Mouse (Mus musculus) embryonic facial prominence, embryonic 11.5 days (tissue): ENCODE measurements around the gene Zfp513. TPM values are rescaled to one million over a fixed set of nuclear protein-coding genes. Genes with fewer than 3 reads are reported as not detected.
"Not testable (repeated sequence)": the region's sequence is repeated elsewhere in the genome, so short reads cannot be mapped to it uniquely, and the experiment has no call there.

ENCODE experiments used
- ATAC-seq: fragments of 200-750 bp; cut with Nextera tagmentation; replicated peaks from 2 replicates; pipeline ENCODE4 v1.8.0; 2017; ENCODE audit warnings: low read depth; ENCODE audit not compliant: insufficient number of reproducible peaks, low FRiP score, low TSS enrichment
- DNase-seq: peaks from one replicate; pipeline ENCODE4 v3.0.0-alpha.2; 2015; ENCODE audit warnings: low spot score
- H3K27ac ChIP-seq: fragments of 300-500 bp; sonication (generic); replicated peaks from 2 replicates; pipeline ENCODE4 v1.5.1; 2014; ENCODE audit warnings: mild to moderate bottlenecking, low read depth, low read length, control low read depth
- H3K27me3 ChIP-seq: fragments of 300-500 bp; sonication (generic); 2 replicates; pipeline ENCODE4 v1.6.1; 2014; ENCODE audit warnings: mild to moderate bottlenecking, low read length, moderate library complexity, mixed read lengths; ENCODE audit not compliant: control insufficient read depth, insufficient read depth
- H3K36me3 ChIP-seq: fragments of 300-500 bp; sonication (generic); replicated peaks from 2 replicates; pipeline ENCODE4 v1.6.1; 2014; ENCODE audit warnings: low read depth, mild to moderate bottlenecking, low read length, moderate library complexity, mixed read lengths; ENCODE audit not compliant: control insufficient read depth, insufficient read depth
- H3K4me1 ChIP-seq: fragments of 300-500 bp; sonication (generic); 2 replicates; pipeline ENCODE4 v1.6.1; 2014; ENCODE audit warnings: low read length, mixed read lengths; ENCODE audit not compliant: control insufficient read depth, insufficient read depth
- H3K4me2 ChIP-seq: fragments of 300-500 bp; sonication (generic); 2 replicates; pipeline ENCODE4 v1.6.1; 2014; ENCODE audit warnings: low read depth, mild to moderate bottlenecking, control low read depth, low read length, moderate library complexity
- H3K4me3 ChIP-seq: fragments of 300-500 bp; sonication (generic); 2 replicates; pipeline ENCODE4 v1.5.1; 2014; ENCODE audit warnings: low read depth, low read length, control low read depth
- H3K9ac ChIP-seq: fragments of 300-500 bp; sonication (generic); replicated peaks from 2 replicates; pipeline ENCODE4 v1.6.1; 2014; ENCODE audit warnings: mild to moderate bottlenecking, control low read depth, low read length
- H3K9me3 ChIP-seq: fragments of 300-500 bp; sonication (generic); replicated peaks from 2 replicates; pipeline ENCODE4 v1.6.1; 2016; ENCODE audit warnings: mild to moderate bottlenecking, low read length, inconsistent platforms, mixed read lengths; ENCODE audit not compliant: control insufficient read depth
- whole genome bisulfite sequencing: fragments of 180-500 bp; shearing (Covaris S2); extraction: QIAGEN DNeasy Blood & Tissue Kit; methylation state at CpG from one replicate; pipeline ENCODE4 v1.1.7; 2014; 5-methylcytosine and 5-hydroxymethylcytosine counted together
- polyA plus RNA-seq: library from polyadenylated mRNA; unstranded; fragments of >200 nt; fragmentation: Nextera tagmentation; extraction: Ambion mirVana; gene quantifications from 2 replicates; pipeline ENCODE4 v1.2.1, GENCODE M21; 2014

Zfp513 gene
- polyA plus RNA-seq, 1 experiment from 2014 or later, result 4.0 TPM

GRCm38 (mm10) chr5:31222696-31223095 lies 20.6 kb upstream of the Zfp513 start:
- H3K9me3 ChIP-seq, result no peaks in the 10 kb centered on the region
- no peaks in the 10 kb centered on the region for H3K4me1 ChIP-seq
- no peak overlapping the region for H3K27ac ChIP-seq
- H3K9ac ChIP-seq, result no peak overlapping the region
- no peak overlapping the region for H3K4me2 ChIP-seq
- ATAC-seq, result no peak
- H3K27me3 ChIP-seq, result no peaks in the 10 kb centered on the region
- DNase-seq, result no peak
- H3K4me3 ChIP-seq, result no peak overlapping the region
- no peaks in the 10 kb centered on the region for H3K36me3 ChIP-seq
- WGBS, result 91% methylated on average over 9 of the region's 9 CpGs

- no peaks in the 10 kb centered on the region for H3K9me3 ChIP-seq
- peak overlapping the region; percentile 90 for H3K9ac ChIP-seq
- H3K4me3 ChIP-seq, result peak overlapping the region; percentile 81
- WGBS, result 10% methylated on average over 11 of the region's 11 CpGs
- H3K4me2 ChIP-seq, result peak overlapping the region; percentile 68
- H3K27ac ChIP-seq, result peak overlapping the region; percentile 91
- H3K36me3 ChIP-seq, result no peaks in the 10 kb centered on the region
- no peaks in the 10 kb centered on the region for H3K4me1 ChIP-seq
- no peaks in the 10 kb centered on the region for H3K27me3 ChIP-seq
- ATAC-seq (no peak), DNase-seq (peak; percentile 77)
Observed at GRCm38 (mm10) chr5:31221304-31221945, 19.3 kb upstream of the Zfp513 start.

GRCm38 (mm10) chr5:31220448-31221303 lies 18.6 kb upstream of the Zfp513 start, which contains the start of gene Ppm1g:
Ppm1g (minus strand) TSS chr5:31220687.
- Histone ChIP-seq H3K36me3 (no peaks in the 10 kb centered on the region), H3K4me2 (peak within 1 kb of the TSS; percentile 68), H3K4me1 (no peaks in the 10 kb centered on the region), H3K9ac (peak within 1 kb of the TSS; percentile 90), H3K27ac (peak within 1 kb of the TSS; percentile 91), H3K9me3 (no peaks in the 10 kb centered on the region), H3K4me3 (peak within 1 kb of the TSS; percentile 81), H3K27me3 (no peaks in the 10 kb centered on the region)
- WGBS, result under 1% methylated on average over 63 of the region's 70 CpGs
- ATAC-seq (peak; percentile 91), DNase-seq (peak; percentile 97)

GRCm38 (mm10) chr5:31219911-31220447 lies 17.9 kb upstream of the Zfp513 start:
- WGBS, result under 1% methylated on average over 38 of the region's 40 CpGs
- DNase-seq (peak; percentile 55), ATAC-seq (peak; percentile 83)

GRCm38 (mm10) chr5:31219474-31219873 lies 17.4 kb upstream of the Zfp513 start:
- Histone ChIP-seq H3K27me3 (no peaks in the 10 kb centered on the region), H3K27ac (no peak overlapping the region), H3K4me1 (no peaks in the 10 kb centered on the region), H3K36me3 (no peaks in the 10 kb centered on the region), H3K4me3 (peak overlapping the region; percentile 81), H3K9me3 (no peaks in the 10 kb centered on the region), H3K4me2 (peak overlapping the region; percentile 68), H3K9ac (peak overlapping the region; percentile 90)
- ATAC-seq, result no peak
- no peak for DNase-seq
- WGBS, result 2% methylated on average over 11 of the region's 11 CpGs

More at GRCm38 (mm10) chr5:31219911-31220447, 17.9 kb upstream of the Zfp513 start:
- Histone ChIP-seq H3K9ac (peak overlapping the region; percentile 90), H3K36me3 (no peaks in the 10 kb centered on the region), H3K4me2 (peak overlapping the region; percentile 68), H3K4me3 (peak overlapping the region; percentile 81), H3K4me1 (no peaks in the 10 kb centered on the region), H3K27me3 (no peaks in the 10 kb centered on the region), H3K27ac (peak overlapping the region; percentile 91), H3K9me3 (no peaks in the 10 kb centered on the region)

- WGBS, result 4% methylated on average over 2 of the region's 2 CpGs
- H3K27me3 ChIP-seq, result no peaks in the 10 kb centered on the region
- no peaks in the 10 kb centered on the region for H3K36me3 ChIP-seq
- H3K9me3 ChIP-seq, result no peaks in the 10 kb centered on the region
- ATAC-seq, result no peak
- no peak overlapping the region for H3K27ac ChIP-seq
- peak overlapping the region; percentile 81 for H3K4me3 ChIP-seq
- DNase-seq, result peak; percentile 70
- H3K9ac ChIP-seq, result no peak overlapping the region
- no peaks in the 10 kb centered on the region for H3K4me1 ChIP-seq
- H3K4me2 ChIP-seq, result peak overlapping the region; percentile 40
Observed at GRCm38 (mm10) chr5:31219070-31219469, 17.0 kb upstream of the Zfp513 start.

- Histone ChIP-seq H3K4me3 (no peak overlapping the region), H3K27ac (no peak overlapping the region), H3K27me3 (no peaks in the 10 kb centered on the region), H3K9ac (no peak overlapping the region), H3K9me3 (no peaks in the 10 kb centered on the region), H3K36me3 (no peaks in the 10 kb centered on the region), H3K4me2 (no peak overlapping the region), H3K4me1 (no peaks in the 10 kb centered on the region)
- DNase-seq, result no peak
- no peak for ATAC-seq
- 65% methylated on average over 7 of the region's 7 CpGs for WGBS
Observed at GRCm38 (mm10) chr5:31218294-31218693, 16.2 kb upstream of the Zfp513 start.

- H3K36me3 ChIP-seq, H3K4me3 ChIP-seq, H3K9me3 ChIP-seq, H3K4me2 ChIP-seq, H3K27ac ChIP-seq, H3K27me3 ChIP-seq, DNase-seq, H3K9ac ChIP-seq, H3K4me1 ChIP-seq, ATAC-seq: not testable (repeated sequence)
- 88% methylated on average over 6 of the region's 6 CpGs for WGBS
Observed at GRCm38 (mm10) chr5:31216554-31216953, 14.5 kb upstream of the Zfp513 start.
